Mouse (Mus musculus): ENCODE measurements around the gene Cux2. TPM values are rescaled to one million over a fixed set of nuclear protein-coding genes. Genes with fewer than 3 reads are reported as not detected.

Gene Cux2
- total and polyA plus RNA-seq, 3 experiments, result 0.17 TPM; not detected in 2

- H3K4me3 ChIP-seq (replicated peaks in 1 of 3; ENCODE audit: low read depth in 2 of 3, low read length in 2 of 3, poor library complexity in 1 of 3), result no peak overlapping the region
- no peak overlapping the region for H3K27ac ChIP-seq (ENCODE audit: insufficient read depth, low read depth)
- DNase-seq (ENCODE audit: extremely low read depth), result no peak
- H3K4me1 ChIP-seq (ENCODE audit: control insufficient read depth in 1 of 2, insufficient read depth in 2 of 2), result peaks cover 0 to 5% of the 10 kb centered on the region in 2 experiments; a peak in 2 of 4 replicates
- peaks cover 8% of the 10 kb centered on the region for H3K9me3 ChIP-seq (replicated peaks; ENCODE audit: low read length)
- no peak for TF ChIP-seq NRF1 (IDR thresholded peaks at IDR 0.05; ENCODE audit: low read depth, low read length)
- no peak for TF ChIP-seq IRF4 (IDR thresholded peaks at IDR 0.05; ENCODE audit: low read depth, low read length)
- TF ChIP-seq ZNF384 (IDR thresholded peaks at IDR 0.05; ENCODE audit: low read depth, low read length), result no peak
- TF ChIP-seq ZKSCAN1 (IDR thresholded peaks at IDR 0.05; ENCODE audit: borderline replicate concordance, low read depth, low read length), result no peak
- TF ChIP-seq UBTF (IDR thresholded peaks at IDR 0.05; ENCODE audit: low read depth, low read length), result no peak
- TF ChIP-seq MAFK (IDR thresholded peaks at IDR 0.05; ENCODE audit: insufficient replicate concordance, low read length), result no peak
- TF ChIP-seq RAD21 (IDR thresholded peaks at IDR 0.05; ENCODE audit: low read depth, low read length), result no peak
- no peak for TF ChIP-seq MAX (IDR thresholded peaks at IDR 0.05; ENCODE audit: low read length)
- no peak for TF ChIP-seq CTCF (conservative IDR thresholded peaks at IDR 0.05 in 1 of 2, IDR thresholded peaks at IDR 0.05 in 1 of 2; ENCODE audit: low read depth in 2 of 2, low read length in 2 of 2)
- TF ChIP-seq MEF2A (IDR thresholded peaks at IDR 0.05; ENCODE audit: borderline replicate concordance, low read depth, low read length), result no peak
- peaks cover 55% of the 10 kb centered on the region for H3K27me3 ChIP-seq (replicated peaks)
- no peaks in the 10 kb centered on the region for H3K79me2 ChIP-seq (replicated peaks; ENCODE audit: control insufficient read depth, extremely low read depth, insufficient read depth, poor library complexity, severe bottlenecking)
- no peaks in the 10 kb centered on the region for H3K36me3 ChIP-seq (replicated peaks in 1 of 2; ENCODE audit: control insufficient read depth in 1 of 2, insufficient read depth in 1 of 2, low read length in 1 of 2)
- H3K4me2 ChIP-seq (ENCODE audit: insufficient read depth, low read depth, poor library complexity, severe bottlenecking), result no peak overlapping the region
- dilution Hi-C loops (cut with MboI; ENCODE audit: extremely low pct_ligation_motif_present, extremely low pct_unique_long_range_greater_than_20kb, low sequenced_read_pairs), result no loop called here
- H3K9ac ChIP-seq (ENCODE audit: insufficient read depth, low read depth), result no peak overlapping the region
- in situ Hi-C loops (cut with MboI; ENCODE audit: low pct_ligation_motif_present, low pct_unique_long_range_greater_than_20kb, low sequenced_read_pairs), result loop anchor here (5.0 kb wide), 2 partner anchors 66 to 221 kb away; no protein-coding TSS in a partner anchor
Observed at GRCm38 (mm10) chr5:121871515-121872030, 178.3 kb downstream of the Cux2 start.

DNA sequence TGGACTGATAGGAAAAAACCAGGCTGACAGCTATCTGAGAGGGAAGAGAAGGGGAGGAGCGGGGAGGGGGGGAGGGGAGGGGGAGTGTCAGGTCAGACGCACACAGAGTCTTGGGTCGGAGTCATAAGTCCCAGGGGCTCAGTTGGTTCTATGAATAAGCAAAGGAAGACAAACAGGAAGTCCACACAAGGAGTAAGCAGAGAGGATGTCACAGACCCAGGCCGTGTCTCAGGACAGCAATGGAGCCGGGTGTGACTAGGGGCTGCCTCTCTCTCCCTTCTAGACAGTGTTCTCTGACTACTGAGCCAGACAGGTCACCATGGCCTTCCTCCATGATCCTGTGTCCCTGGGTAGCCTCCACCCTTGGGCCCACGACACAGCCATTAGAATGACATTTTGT lies 179.1 kb downstream of the Cux2 start:
- dilution Hi-C loops (cut with MboI; ENCODE audit: extremely low pct_ligation_motif_present, extremely low pct_unique_long_range_greater_than_20kb, low sequenced_read_pairs) (no loop called here), in situ Hi-C loops (cut with MboI; ENCODE audit: low pct_ligation_motif_present, low pct_unique_long_range_greater_than_20kb, low sequenced_read_pairs) (loop anchor here (5.0 kb wide), 2 partner anchors 66 to 221 kb away; no protein-coding TSS in a partner anchor)
- no peak overlapping the region for H3K27ac ChIP-seq (ENCODE audit: insufficient read depth, low read depth)
- H3K4me1 ChIP-seq (ENCODE audit: control insufficient read depth in 1 of 2, insufficient read depth in 2 of 2), result peaks cover 0 to 5% of the 10 kb centered on the region in 2 experiments; a peak in 2 of 4 replicates
- DNase-seq (ENCODE audit: extremely low read depth), result no peak
- TF ChIP-seq BHLHE40 (IDR thresholded peaks at IDR 0.05; ENCODE audit: low read depth, low read length), result no peak
- TF ChIP-seq NRF1 (IDR thresholded peaks at IDR 0.05; ENCODE audit: low read depth, low read length), result no peak
- no peak for TF ChIP-seq JUND (conservative IDR thresholded peaks at IDR 0.05; ENCODE audit: low read depth, low read length)
- TF ChIP-seq EP300 (IDR thresholded peaks at IDR 0.05; ENCODE audit: low read length), result no peak
- no peak for TF ChIP-seq MAX (IDR thresholded peaks at IDR 0.05; ENCODE audit: low read length)
- TF ChIP-seq ZKSCAN1 (IDR thresholded peaks at IDR 0.05; ENCODE audit: borderline replicate concordance, low read depth, low read length), result no peak
- TF ChIP-seq RAD21 (IDR thresholded peaks at IDR 0.05; ENCODE audit: low read depth, low read length), result no peak
- no peak for TF ChIP-seq MXI1 (IDR thresholded peaks at IDR 0.05; ENCODE audit: low read depth, low read length)
- no peak for TF ChIP-seq ZNF384 (IDR thresholded peaks at IDR 0.05; ENCODE audit: low read depth, low read length)
- no peak for TF ChIP-seq PAX5 (IDR thresholded peaks at IDR 0.05; ENCODE audit: low read length)
- TF ChIP-seq ELF1 (IDR thresholded peaks at IDR 0.05; ENCODE audit: low read depth, low read length), result no peak
- no peaks in the 10 kb centered on the region for H3K79me2 ChIP-seq (replicated peaks; ENCODE audit: control insufficient read depth, extremely low read depth, insufficient read depth, poor library complexity, severe bottlenecking)
- H3K4me2 ChIP-seq (ENCODE audit: insufficient read depth, low read depth, poor library complexity, severe bottlenecking), result no peak overlapping the region
- peaks cover under 1% of the 10 kb centered on the region for H3K9me3 ChIP-seq (replicated peaks; ENCODE audit: low read length)
- no peak overlapping the region for H3K9ac ChIP-seq (ENCODE audit: insufficient read depth, low read depth)
- no peak overlapping the region for H3K4me3 ChIP-seq (replicated peaks in 1 of 3; ENCODE audit: low read depth in 2 of 3, low read length in 2 of 3, poor library complexity in 1 of 3)
- H3K27me3 ChIP-seq (replicated peaks), result peaks cover 57% of the 10 kb centered on the region
- H3K36me3 ChIP-seq (replicated peaks in 1 of 2; ENCODE audit: control insufficient read depth in 1 of 2, insufficient read depth in 1 of 2, low read length in 1 of 2), result no peaks in the 10 kb centered on the region
